Mouse (Mus musculus): ENCODE data around the gene Neurl1a.
"Not testable (repeated sequence)": the region's sequence is repeated elsewhere in the genome, so short reads cannot be mapped to it uniquely, and the experiment has no call there.

The Neurl1a gene

GRCm38 (mm10) chr19:47178431-47179271 is at the start of gene Neurl1a:
Neurl1a (plus strand) TSS chr19:47178820.
- peak; percentile 27 to 33 for DNase-seq (ENCODE audit: low spot score in 2 of 2)

GRCm38 (mm10) chr19:47128835-47129234 is 49.8 kb upstream of the Neurl1a start:
- no peak for DNase-seq (ENCODE audit: low spot score in 2 of 2)

- no peak for DNase-seq (ENCODE audit: low spot score in 2 of 2)
Measured at GRCm38 (mm10) chr19:47130551-47131125, 48.0 kb upstream of the Neurl1a start.

GRCm38 (mm10) chr19:47133161-47133560 is 45.5 kb upstream of the Neurl1a start:
- no peak for DNase-seq (ENCODE audit: low spot score in 2 of 2)

GRCm38 (mm10) chr19:47135568-47135967 is 43.1 kb upstream of the Neurl1a start:
- no peak for DNase-seq (ENCODE audit: low spot score in 2 of 2)

GRCm38 (mm10) chr19:47136170-47136569 is 42.5 kb upstream of the Neurl1a start:
- DNase-seq (ENCODE audit: low spot score in 2 of 2): no peak

- peak; percentile 18 to 63 for DNase-seq (ENCODE audit: low spot score in 2 of 2)
Measured at GRCm38 (mm10) chr19:47137051-47137581, 41.5 kb upstream of the Neurl1a start.

- peak; percentile 45 to 69 for DNase-seq (ENCODE audit: low spot score in 2 of 2)
Measured at GRCm38 (mm10) chr19:47137771-47138421, 40.7 kb upstream of the Neurl1a start, which contains the start of gene Calhm2. Calhm2 (minus strand) TSS chr19:47138294.

- not testable (repeated sequence) for DNase-seq (ENCODE audit: low spot score in 2 of 2)
Measured at GRCm38 (mm10) chr19:47139611-47140010, 39.0 kb upstream of the Neurl1a start.

- no peak for DNase-seq (ENCODE audit: low spot score in 2 of 2)
Measured at GRCm38 (mm10) chr19:47142438-47142837, 36.2 kb upstream of the Neurl1a start.

GRCm38 (mm10) chr19:47144154-47144553 is 34.5 kb upstream of the Neurl1a start, which contains the start of gene Calhm1:
Calhm1 (minus strand) TSS chr19:47144254.
- no peak for DNase-seq (ENCODE audit: low spot score in 2 of 2)

GRCm38 (mm10) chr19:47148267-47148847 is 30.3 kb upstream of the Neurl1a start:
- DNase-seq (ENCODE audit: low spot score in 2 of 2): no peak

- DNase-seq (ENCODE audit: low spot score in 2 of 2): no peak
Measured at GRCm38 (mm10) chr19:47149854-47150253, 28.8 kb upstream of the Neurl1a start.

- DNase-seq (ENCODE audit: low spot score in 2 of 2): no peak
Measured at GRCm38 (mm10) chr19:47151332-47152061, 27.1 kb upstream of the Neurl1a start.

GRCm38 (mm10) chr19:47152062-47152369 is 26.6 kb upstream of the Neurl1a start:
- DNase-seq (ENCODE audit: low spot score in 2 of 2): no peak

GRCm38 (mm10) chr19:47153767-47154166 is 24.9 kb upstream of the Neurl1a start:
- DNase-seq (ENCODE audit: low spot score in 2 of 2): no peak

- DNase-seq (ENCODE audit: low spot score in 2 of 2): no peak
Measured at GRCm38 (mm10) chr19:47157664-47158063, 21.0 kb upstream of the Neurl1a start, which contains the start of gene Calhm3. Calhm3 (minus strand) TSS chr19:47157764.

- no peak for DNase-seq (ENCODE audit: low spot score in 2 of 2)
Measured at GRCm38 (mm10) chr19:47161669-47162068, 17.0 kb upstream of the Neurl1a start.

- DNase-seq (ENCODE audit: low spot score in 2 of 2): no peak
Measured at GRCm38 (mm10) chr19:47163176-47163744, 15.4 kb upstream of the Neurl1a start.

GRCm38 (mm10) chr19:47166758-47167157 is 11.9 kb upstream of the Neurl1a start:
- DNase-seq (ENCODE audit: low spot score in 2 of 2): no peak
